11 mouse cellular contexts compared by ENCODE assay signal in genomic region chr10:103236460-103236772, GRCm38 (mm10). TPM values are rescaled to one million over a fixed set of nuclear protein-coding genes. Genes with fewer than 3 reads are reported as not detected.
DNase-seq lines count a peak whose midpoint lies in the region; ATAC-seq and TF ChIP-seq lines count a peak whose summit lies in the region.
"Had no signal": no experiment of that assay in that cellular context is flagged by ENCODE, and none has a peak within 500 bp of the region (broad histone marks: within the 10 kb centered on the region; RNA-seq: fewer than 3 reads in every experiment).

No protein-coding gene starts in this region.

- peak overlapping the region; percentile 65 for H3K4me3 ChIP-seq in left cerebral cortex, adult 2 months
- H3K4me3 ChIP-seq in forebrain, embryonic 13.5 days = peak overlapping the region; percentile 65; the same call in 1 of the 2 replicates
- H3K4me3 ChIP-seq in intestine, embryonic 15.5 days (replicated peaks) = no peak overlapping the region
- H3K4me3 ChIP-seq in neural tube, embryonic 14.5 days (ENCODE audit: low read depth, low read length) = peak overlapping the region; percentile 59

- ATAC-seq in forebrain, embryonic 13.5 days = peak; percentile 50; the same call in 1 of the 2 replicates
- ATAC-seq in intestine, embryonic 15.5 days = no peak
- peak; percentile 24; the same call in 1 of the 2 replicates for ATAC-seq in neural tube, embryonic 14.5 days (ENCODE audit: low read depth)
- no peak for ATAC-seq in monocyte, adult 5-6 weeks (replicated peaks; ENCODE audit: insufficient number of reproducible peaks, low FRiP score, low TSS enrichment, poor library complexity, severe bottlenecking)

- DNase-seq in left cerebral cortex, adult 2 months (ENCODE audit: extremely low spot score in 1 of 2, low spot score in 2 of 2) = no peak
- no peak for DNase-seq in left cerebral cortex, postnatal 10 days (ENCODE audit: extremely low spot score in 1 of 2, low spot score in 2 of 2)
- DNase-seq in gastrocnemius, postnatal 14 days = no peak
- DNase-seq: thymus, postnatal 36 days had no signal

- TF ChIP-seq CTCF in left cerebral cortex, adult 2 months (IDR thresholded peaks at IDR 0.05) = no peak

- H3K9me3 ChIP-seq in forebrain, embryonic 13.5 days (replicated peaks) = no peaks in the 10 kb centered on the region
- no peaks in the 10 kb centered on the region for H3K9me3 ChIP-seq in intestine, embryonic 15.5 days
- no peaks in the 10 kb centered on the region for H3K9me3 ChIP-seq in neural tube, embryonic 14.5 days (ENCODE audit: control insufficient read depth, low read length)

- H3K36me3 ChIP-seq in forebrain, embryonic 13.5 days (ENCODE audit: poor library complexity, severe bottlenecking) = no peaks in the 10 kb centered on the region
- no peaks in the 10 kb centered on the region for H3K36me3 ChIP-seq in intestine, embryonic 15.5 days
- H3K36me3 ChIP-seq in neural tube, embryonic 14.5 days (ENCODE audit: control insufficient read depth, insufficient read depth, low read length) = no peaks in the 10 kb centered on the region
- H3K36me3 ChIP-seq: G1E had no signal

- no peak overlapping the region for H3K27ac ChIP-seq in left cerebral cortex, adult 2 months
- H3K27ac ChIP-seq in forebrain, embryonic 13.5 days = no peak overlapping the region
- no peak overlapping the region for H3K27ac ChIP-seq in intestine, embryonic 15.5 days
- no peak overlapping the region for H3K27ac ChIP-seq in neural tube, embryonic 14.5 days (ENCODE audit: low read depth, low read length)

- intact Hi-C loops in left cerebral cortex, adult 2 months (cut with DNase I) = no loop called here
- intact Hi-C loops in left cerebral cortex, postnatal 10 days (cut with DNase I) = no loop called here
- intact Hi-C loops in gastrocnemius, postnatal 14 days (cut with DNase I; ENCODE audit: low total_unique reads) = no loop called here

- peaks cover 7% of the 10 kb centered on the region; the same call in 1 of the 2 replicates for H3K4me1 ChIP-seq in forebrain, embryonic 13.5 days
- no peaks in the 10 kb centered on the region for H3K4me1 ChIP-seq in intestine, embryonic 15.5 days (replicated peaks)
- H3K4me1 ChIP-seq in neural tube, embryonic 14.5 days (ENCODE audit: control insufficient read depth, insufficient read depth, low read length) = no peaks in the 10 kb centered on the region

- 21% methylated on average over 4 of the region's 4 CpGs for WGBS in forebrain, embryonic 13.5 days
- 19% methylated on average over 4 of the region's 4 CpGs for WGBS in intestine, embryonic 15.5 days
- WGBS in neural tube, embryonic 14.5 days = 22% methylated on average over 4 of the region's 4 CpGs

- H3K9ac ChIP-seq in forebrain, embryonic 13.5 days = no peak overlapping the region
- no peak overlapping the region for H3K9ac ChIP-seq in intestine, embryonic 15.5 days
- H3K9ac ChIP-seq in neural tube, embryonic 14.5 days (replicated peaks; ENCODE audit: low read depth, low read length) = no peak overlapping the region

- H3K4me2 ChIP-seq in forebrain, embryonic 13.5 days = peak overlapping the region; percentile 69
- peak overlapping the region; percentile 85 for H3K4me2 ChIP-seq in intestine, embryonic 15.5 days (replicated peaks)
- H3K4me2 ChIP-seq in neural tube, embryonic 14.5 days (ENCODE audit: low read depth, low read length) = peak overlapping the region; percentile 91

- no peaks in the 10 kb centered on the region for H3K27me3 ChIP-seq in forebrain, embryonic 13.5 days
- no peaks in the 10 kb centered on the region for H3K27me3 ChIP-seq in intestine, embryonic 15.5 days (replicated peaks)
- no peaks in the 10 kb centered on the region for H3K27me3 ChIP-seq in neural tube, embryonic 14.5 days (ENCODE audit: control insufficient read depth, insufficient read depth, low read length)

RNA-seq across cellular contexts. Expression of gene Lrriq1, which starts 0.3 kb away (rescaled TPM):
- 1 to 10 TPM; 4.1 TPM for total RNA-seq in left cerebral cortex, adult 2 months (2021)
- total RNA-seq in left cerebral cortex, postnatal 10 days (2021) = 1 to 10 TPM; 2.7 to 3.8 TPM
- 3.0 and 4.7 TPM in 2 replicates for polyA plus RNA-seq in forebrain, embryonic 13.5 days (2015; fragmentation: Nextera tagmentation; extraction: Ambion mirVana)
- polyA plus RNA-seq in intestine, embryonic 15.5 days (2015; fragmentation: Nextera tagmentation; extraction: Ambion mirVana) = 0.38 and 0.71 TPM in 2 replicates
- 2.0 and 2.4 TPM in 2 replicates for polyA plus RNA-seq in neural tube, embryonic 14.5 days (2014; fragmentation: Nextera tagmentation; extraction: Ambion mirVana)
- total RNA-seq in gastrocnemius, postnatal 14 days (2021) = not detected
- not detected in 3 replicates for total RNA-seq in monocyte, adult 5-6 weeks (2017)
- total RNA-seq: gastrocnemius, adult 18-20 months; megakaryocyte progenitor cell, adult 5-6 weeks had no signal
- polyA plus RNA-seq: G1E had no signal

Comparison
In these comparisons a context has a peak if more than half of its experiments do, and no peak if none do; other contexts are left out.
1. ATAC-seq: peak in forebrain, embryonic 13.5 days (single experiment) and neural tube, embryonic 14.5 days (single experiment); none in intestine, embryonic 15.5 days (single experiment) and monocyte, adult 5-6 weeks (single experiment).
2. Peak in every context shown above with its lines, with median percentiles within 50 percentile points of each other: H3K4me2 ChIP-seq.